ENCODE assay signal across 14 mouse cellular contexts in genomic region chr1:7745887-7746286, GRCm38 (mm10).
"Had no signal": no experiment of that assay in that cellular context is flagged by ENCODE, and none has a peak within 500 bp of the region (broad histone marks: within the 10 kb centered on the region; RNA-seq: fewer than 3 reads in every experiment).

No protein-coding gene starts in this region.

- H3K9me3 ChIP-seq: midbrain, embryonic 13.5 days; midbrain, embryonic 15.5 days; neural tube, embryonic 12.5 days had no signal

- H3K4me2 ChIP-seq: midbrain, embryonic 11.5 days; midbrain, embryonic 13.5 days; midbrain, embryonic 15.5 days; neural tube, embryonic 12.5 days had no signal

- H3K4me3 ChIP-seq: megakaryocyte, embryonic 14.5 days; midbrain, embryonic 13.5 days; midbrain, embryonic 15.5 days; neural tube, embryonic 12.5 days had no signal

- H3K27ac ChIP-seq: macrophage; midbrain, embryonic 13.5 days; midbrain, embryonic 15.5 days; neural tube, embryonic 12.5 days had no signal

- DNase-seq: liver, postnatal 0 days; lung, adult 2 months; lung, postnatal 14 days; lung, postnatal 36 days; right cerebral cortex, postnatal 14 days; thymus, adult 18-20 months; thymus, postnatal 14 days; thymus, postnatal 36 days had no signal

- H3K27me3 ChIP-seq: megakaryocyte, embryonic 14.5 days; midbrain, embryonic 13.5 days; midbrain, embryonic 15.5 days; neural tube, embryonic 12.5 days had no signal

- ATAC-seq: liver, postnatal 0 days; midbrain, embryonic 13.5 days; midbrain, embryonic 15.5 days had no signal

- H3K4me1 ChIP-seq: megakaryocyte, embryonic 14.5 days; midbrain, embryonic 13.5 days; midbrain, embryonic 15.5 days; neural tube, embryonic 12.5 days had no signal

- H3K36me3 ChIP-seq: midbrain, embryonic 13.5 days; midbrain, embryonic 15.5 days; neural tube, embryonic 12.5 days had no signal

- H3K9ac ChIP-seq: liver, postnatal 0 days; midbrain, embryonic 13.5 days; midbrain, embryonic 15.5 days; neural tube, embryonic 12.5 days had no signal
